Mouse (Mus musculus): ENCODE results near the gene Ankrd13b.

- TF ChIP-seq CTCF (IDR thresholded peaks at IDR 0.05; ENCODE audit: insufficient read depth, low read depth, low read length), result no peak
- no peak for TF ChIP-seq POLR2A (IDR thresholded peaks at IDR 0.05; ENCODE audit: insufficient read depth, low read depth, low read length)
These were observed 14.0 kb upstream of the Ankrd13b start for GRCm38 (mm10) chr11:77503511-77503910.
